Mouse (Mus musculus) liver, embryonic 15.5 days (tissue): ENCODE results near the gene Gm49380. TPM values are rescaled to one million over a fixed set of nuclear protein-coding genes. Genes with fewer than 3 reads are reported as not detected.

Experiments used
- ATAC-seq: fragments of 200-750 bp; cut with Nextera tagmentation; 2 replicates; pipeline ENCODE4 v1.8.0; 2017; ENCODE audit warnings: moderate number of reproducible peaks, mild to moderate bottlenecking, moderate library complexity; ENCODE audit not compliant: insufficient read depth
- H3K27ac ChIP-seq: fragments of 300-500 bp; sonication (generic); replicated peaks from 2 replicates; pipeline ENCODE4 v1.5.1; 2015; ENCODE audit warnings: mild to moderate bottlenecking, inconsistent platforms
- H3K27me3 ChIP-seq: fragments of 300-500 bp; sonication (generic); 2 replicates; pipeline ENCODE4 v1.6.1; 2015; ENCODE audit warnings: mild to moderate bottlenecking, inconsistent platforms
- H3K36me3 ChIP-seq: fragments of 300-500 bp; sonication (generic); replicated peaks from 2 replicates; pipeline ENCODE4 v1.6.1; 2015; ENCODE audit warnings: moderate library complexity, mild to moderate bottlenecking, inconsistent platforms
- H3K4me1 ChIP-seq: fragments of 300-500 bp; sonication (generic); replicated peaks from 2 replicates; pipeline ENCODE4 v1.6.1; 2015; ENCODE audit warnings: inconsistent platforms
- H3K4me2 ChIP-seq: fragments of 300-500 bp; sonication (generic); 2 replicates; pipeline ENCODE4 v1.6.1; 2015; ENCODE audit warnings: moderate library complexity, mild to moderate bottlenecking, inconsistent platforms
- H3K4me3 ChIP-seq: fragments of 300-500 bp; sonication (generic); replicated peaks from 2 replicates; pipeline ENCODE4 v1.5.1; 2015; ENCODE audit warnings: mild to moderate bottlenecking, inconsistent platforms
- H3K9ac ChIP-seq: fragments of 300-500 bp; sonication (generic); 2 replicates; pipeline ENCODE4 v1.6.1; 2015; ENCODE audit warnings: moderate library complexity, mild to moderate bottlenecking, inconsistent platforms
- H3K9me3 ChIP-seq: fragments of 300-500 bp; sonication (generic); replicated peaks from 2 replicates; pipeline ENCODE4 v1.6.1; 2016; ENCODE audit warnings: inconsistent platforms
- WGBS: fragments of 180-500 bp; shearing (Covaris S2); methylation state at CpG from one replicate; pipeline ENCODE4 v1.1.7; 2015; ENCODE audit warnings: mixed read lengths; ENCODE audit not compliant: insufficient replicate concordance; 5-methylcytosine and 5-hydroxymethylcytosine counted together
- polyA plus RNA-seq: library from polyadenylated mRNA; unstranded; fragments of >200 nt; fragmentation: Nextera tagmentation; extraction: Ambion mirVana; gene quantifications from 2 replicates; pipeline ENCODE4 v1.2.1, GENCODE M21; 2015

Gene Gm49380
- polyA plus RNA-seq, 1 experiment from 2014 or later: not detected

DNA sequence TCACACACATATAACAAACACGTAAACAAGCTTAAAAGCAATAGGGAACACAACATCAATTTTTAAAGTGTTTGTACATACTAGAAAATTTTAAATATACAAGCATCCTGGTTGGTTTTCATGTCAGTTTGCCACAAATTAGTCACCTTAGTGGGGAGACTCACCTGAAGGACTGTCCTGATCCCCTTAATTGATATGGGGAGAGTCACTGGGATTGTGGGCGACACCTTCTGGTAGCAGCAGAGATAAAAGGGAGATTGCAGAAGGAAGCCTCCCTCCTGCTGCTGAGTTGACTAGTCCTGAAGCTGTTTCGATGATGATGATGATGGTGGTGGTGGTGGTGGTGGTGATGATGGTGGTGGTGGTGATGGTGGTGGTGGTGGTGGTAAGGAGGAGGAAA lies 60.4 kb downstream of the Gm49380 start:
- Histone ChIP-seq H3K27ac (no peak overlapping the region), H3K4me3 (no peak overlapping the region), H3K4me1 (no peaks in the 10 kb centered on the region), H3K4me2 (no peak overlapping the region), H3K9me3 (no peaks in the 10 kb centered on the region), H3K27me3 (peaks cover 6% of the 10 kb centered on the region), H3K36me3 (no peaks in the 10 kb centered on the region), H3K9ac (no peak overlapping the region)
- WGBS: 48% methylated on average over 3 of the region's 3 CpGs
- no peak for ATAC-seq

DNA sequence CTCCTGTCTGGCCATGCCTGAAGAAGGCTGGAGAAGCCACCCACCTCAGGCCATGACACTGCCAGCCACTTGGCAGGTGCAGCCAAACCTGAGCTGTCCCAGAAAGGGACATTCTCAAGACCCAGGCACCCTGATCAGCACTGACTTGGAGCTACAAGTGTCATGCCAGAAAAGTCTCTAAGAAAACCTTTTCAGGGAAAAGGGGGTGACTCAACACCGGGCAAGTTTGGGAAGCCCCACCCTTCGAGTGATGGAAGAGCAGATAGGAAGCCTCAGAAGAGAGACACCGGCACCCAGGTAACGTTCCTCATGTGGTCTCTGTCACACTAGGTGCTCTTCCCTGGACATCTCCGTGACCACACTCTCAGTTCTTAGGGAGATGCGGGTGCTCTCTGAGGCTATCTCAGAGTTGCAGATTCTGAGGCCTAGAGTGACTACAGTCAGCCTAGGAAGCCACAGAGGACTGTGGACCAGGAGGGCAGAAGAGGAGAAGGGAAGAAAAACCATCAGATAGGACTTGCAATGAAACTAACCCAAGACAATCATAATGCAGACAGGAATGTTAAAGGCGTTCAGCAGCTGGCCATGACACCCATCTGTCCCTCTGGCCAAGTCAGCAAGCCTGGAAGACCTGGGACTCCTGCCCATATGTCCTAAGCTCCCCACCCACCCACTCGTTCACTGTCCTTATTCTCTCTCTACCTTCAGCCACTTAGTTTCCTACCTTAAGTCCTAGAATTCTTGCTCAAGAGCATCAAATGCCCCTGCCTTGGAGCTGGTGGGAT lies 63.7 kb downstream of the Gm49380 start:
- H3K27me3 ChIP-seq: peaks cover 36% of the 10 kb centered on the region
- no peak overlapping the region for H3K4me2 ChIP-seq
- no peaks in the 10 kb centered on the region for H3K9me3 ChIP-seq
- no peak overlapping the region for H3K9ac ChIP-seq
- H3K4me1 ChIP-seq: no peaks in the 10 kb centered on the region
- no peak overlapping the region for H3K4me3 ChIP-seq
- H3K27ac ChIP-seq: no peak overlapping the region
- 36% methylated on average over 8 of the region's 8 CpGs for WGBS
- H3K36me3 ChIP-seq: no peaks in the 10 kb centered on the region
- no peak for ATAC-seq

DNA sequence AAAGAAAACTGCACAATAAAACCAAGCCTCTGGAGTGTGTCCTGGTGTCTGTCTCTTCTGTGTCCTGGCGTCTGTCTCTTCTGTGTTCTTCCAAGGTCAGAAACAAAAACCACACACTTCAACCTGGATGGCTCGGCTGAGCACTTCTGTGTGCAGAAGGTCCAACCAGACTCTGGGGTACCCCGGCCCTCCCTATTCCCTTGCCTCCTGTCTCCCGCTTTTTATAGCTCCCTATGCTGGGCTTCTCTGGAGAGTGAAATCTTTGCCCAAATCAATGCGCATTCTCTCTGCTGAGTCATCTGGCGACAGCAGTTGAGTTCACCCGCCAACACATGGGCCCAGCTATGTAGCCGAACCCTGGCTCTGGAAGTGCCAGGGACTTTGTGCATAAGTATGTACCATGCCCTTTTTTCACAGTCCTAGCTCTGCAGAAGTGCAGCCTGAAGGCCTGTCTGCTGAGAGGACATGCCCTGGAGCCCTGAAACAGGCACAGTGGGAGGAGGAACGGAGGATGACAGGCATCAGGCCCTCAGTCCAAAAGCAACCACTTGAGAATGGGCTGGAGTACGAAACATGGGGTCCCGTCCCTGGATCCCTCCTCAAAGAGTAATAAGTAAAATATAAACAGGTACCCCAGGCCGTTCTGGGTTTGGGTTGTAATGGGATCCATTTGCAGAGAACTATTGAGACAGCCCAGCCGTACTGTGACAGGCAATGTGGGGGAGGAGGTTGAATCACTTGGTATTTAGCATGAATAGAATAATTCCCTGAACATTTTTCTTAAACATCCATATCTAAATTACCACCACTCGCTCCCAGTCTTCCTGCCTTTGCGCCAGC lies 64.5 kb downstream of the Gm49380 start:
- ATAC-seq: no peak
- Histone ChIP-seq H3K4me3 (no peak overlapping the region), H3K4me1 (no peaks in the 10 kb centered on the region), H3K9me3 (no peaks in the 10 kb centered on the region), H3K27ac (no peak overlapping the region), H3K4me2 (no peak overlapping the region), H3K36me3 (no peaks in the 10 kb centered on the region), H3K27me3 (peaks cover 44% of the 10 kb centered on the region), H3K9ac (no peak overlapping the region)
- WGBS: 62% methylated on average over 15 of the region's 15 CpGs

DNA sequence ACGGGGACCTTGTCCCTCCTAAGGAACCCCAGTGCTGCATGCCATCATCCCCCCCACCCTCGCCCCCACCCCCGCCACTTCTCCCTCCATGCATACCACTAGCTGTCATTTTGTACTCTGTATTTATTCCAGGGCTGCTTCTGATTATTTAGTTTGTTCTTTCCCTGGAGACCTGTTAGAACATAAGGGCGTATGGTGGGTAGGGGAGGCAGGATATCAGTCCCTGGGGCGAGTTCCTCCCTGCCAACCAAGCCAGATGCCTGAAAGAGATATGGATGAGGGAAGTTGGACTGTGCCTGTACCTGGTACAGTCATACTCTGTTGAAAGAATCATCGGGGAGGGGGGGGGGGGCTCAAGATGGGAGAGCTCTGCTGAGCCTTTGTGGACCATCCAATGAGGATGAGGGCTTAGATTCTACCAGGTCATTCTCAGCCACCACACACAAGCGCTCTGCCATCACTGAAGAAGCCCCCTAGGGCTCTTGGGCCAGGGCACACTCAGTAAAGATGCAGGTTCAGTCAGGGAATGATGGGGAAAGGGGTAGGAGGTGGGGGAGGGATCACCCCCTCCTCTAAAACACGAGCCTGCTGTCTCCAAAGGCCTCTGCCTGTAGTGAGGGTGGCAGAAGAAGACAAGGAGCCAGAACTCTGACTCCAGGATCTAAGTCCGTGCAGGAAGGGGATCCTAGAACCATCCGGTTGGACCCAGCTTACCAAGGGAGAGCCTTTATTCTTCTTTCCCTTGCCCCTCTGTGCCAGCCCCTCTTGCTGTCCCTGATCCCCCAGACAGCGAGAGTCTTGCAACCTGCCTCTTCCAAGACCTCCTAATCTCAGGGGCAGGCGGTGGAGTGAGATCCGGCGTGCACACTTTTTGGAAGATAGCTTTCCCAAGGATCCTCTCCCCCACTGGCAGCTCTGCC lies 65.5 kb downstream of the Gm49380 start:
- H3K36me3 ChIP-seq: no peaks in the 10 kb centered on the region
- no peaks in the 10 kb centered on the region for H3K4me1 ChIP-seq
- peaks cover 53% of the 10 kb centered on the region for H3K27me3 ChIP-seq
- H3K4me3 ChIP-seq: no peak overlapping the region
- no peak overlapping the region for H3K9ac ChIP-seq
- no peaks in the 10 kb centered on the region for H3K9me3 ChIP-seq
- no peak overlapping the region for H3K4me2 ChIP-seq
- no peak overlapping the region for H3K27ac ChIP-seq
- WGBS: 40% methylated on average over 14 of the region's 14 CpGs
- no peak for ATAC-seq

DNA sequence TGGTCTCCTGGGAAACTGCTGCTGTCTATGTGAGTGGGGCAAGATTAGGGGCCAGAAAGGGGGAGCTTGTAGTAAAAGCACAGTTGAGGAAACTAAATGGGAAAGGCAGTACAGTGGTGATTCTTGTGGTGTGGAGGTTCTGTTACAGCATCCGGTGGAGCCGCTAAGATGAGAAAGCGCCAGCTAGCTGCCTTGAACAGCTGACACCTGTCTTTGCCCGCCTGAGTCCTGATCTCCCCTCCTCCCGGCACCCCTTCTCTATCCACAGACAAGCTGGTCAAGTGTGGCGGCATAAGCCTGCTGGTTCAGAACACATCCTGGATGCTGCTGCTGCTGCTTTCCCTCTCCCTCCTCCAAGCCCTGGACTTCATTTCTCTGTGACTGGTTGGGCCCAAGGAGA lies 66.2 kb downstream of the Gm49380 start:
- Histone ChIP-seq H3K27ac (no peak overlapping the region), H3K4me3 (no peak overlapping the region), H3K4me2 (no peak overlapping the region), H3K36me3 (no peaks in the 10 kb centered on the region), H3K9ac (no peak overlapping the region), H3K4me1 (no peaks in the 10 kb centered on the region), H3K9me3 (no peaks in the 10 kb centered on the region), H3K27me3 (peaks cover 61% of the 10 kb centered on the region)
- no peak for ATAC-seq
- 25% methylated on average over 6 of the region's 6 CpGs for WGBS

DNA sequence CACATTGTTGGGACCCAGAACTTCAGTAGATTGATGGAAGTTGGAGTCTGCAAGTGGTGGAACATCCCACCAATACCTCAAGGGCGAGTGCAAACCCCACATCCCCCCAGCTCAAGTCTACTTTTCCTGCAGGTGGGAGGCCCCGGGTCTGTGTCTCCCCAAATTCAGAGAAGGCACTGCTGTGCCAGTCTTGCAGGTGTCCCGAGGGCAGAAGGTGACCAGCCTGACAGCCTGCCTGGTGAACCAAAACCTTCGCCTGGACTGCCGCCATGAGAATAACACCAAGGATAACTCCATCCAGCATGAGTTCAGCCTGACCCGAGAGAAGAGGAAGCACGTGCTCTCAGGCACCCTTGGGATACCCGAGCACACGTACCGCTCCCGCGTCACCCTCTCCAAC lies 66.9 kb downstream of the Gm49380 start:
- peaks cover 67% of the 10 kb centered on the region for H3K27me3 ChIP-seq
- 70% methylated on average over 12 of the region's 12 CpGs for WGBS

DNA sequence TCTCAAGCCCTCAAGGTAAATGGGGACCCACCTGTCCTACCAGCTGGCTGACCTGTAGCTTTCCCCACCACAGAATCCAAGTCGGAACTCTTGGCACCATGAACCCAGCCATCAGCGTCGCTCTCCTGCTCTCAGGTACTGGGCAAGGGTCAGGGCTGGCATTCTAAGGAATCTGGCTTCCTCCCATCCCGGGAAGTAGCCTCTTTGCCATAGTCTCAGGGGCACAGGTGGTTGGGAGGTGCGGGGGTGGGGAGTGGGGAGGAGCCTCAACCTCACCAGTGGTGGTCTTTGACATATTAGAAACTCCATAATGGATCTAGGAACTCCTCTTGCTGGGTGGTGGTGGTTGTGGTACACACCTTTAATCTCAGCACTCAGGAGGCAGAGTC lies 67.4 kb downstream of the Gm49380 start:
- no peaks in the 10 kb centered on the region for H3K4me1 ChIP-seq
- no peak for ATAC-seq
- 63% methylated on average over 5 of the region's 5 CpGs for WGBS
- H3K4me2 ChIP-seq: no peak overlapping the region
- H3K27ac ChIP-seq: no peak overlapping the region
- H3K36me3 ChIP-seq: no peaks in the 10 kb centered on the region
- H3K9me3 ChIP-seq: no peaks in the 10 kb centered on the region
- no peak overlapping the region for H3K4me3 ChIP-seq
- H3K9ac ChIP-seq: no peak overlapping the region
- peaks cover 72% of the 10 kb centered on the region for H3K27me3 ChIP-seq

More for the DNA sequence above, 66.9 kb downstream of the Gm49380 start:
- ATAC-seq: no peak
- H3K4me1 ChIP-seq: no peaks in the 10 kb centered on the region
- no peak overlapping the region for H3K9ac ChIP-seq
- no peak overlapping the region for H3K4me2 ChIP-seq
- no peak overlapping the region for H3K27ac ChIP-seq
- H3K9me3 ChIP-seq: no peaks in the 10 kb centered on the region
- no peaks in the 10 kb centered on the region for H3K36me3 ChIP-seq
- H3K4me3 ChIP-seq: no peak overlapping the region

DNA sequence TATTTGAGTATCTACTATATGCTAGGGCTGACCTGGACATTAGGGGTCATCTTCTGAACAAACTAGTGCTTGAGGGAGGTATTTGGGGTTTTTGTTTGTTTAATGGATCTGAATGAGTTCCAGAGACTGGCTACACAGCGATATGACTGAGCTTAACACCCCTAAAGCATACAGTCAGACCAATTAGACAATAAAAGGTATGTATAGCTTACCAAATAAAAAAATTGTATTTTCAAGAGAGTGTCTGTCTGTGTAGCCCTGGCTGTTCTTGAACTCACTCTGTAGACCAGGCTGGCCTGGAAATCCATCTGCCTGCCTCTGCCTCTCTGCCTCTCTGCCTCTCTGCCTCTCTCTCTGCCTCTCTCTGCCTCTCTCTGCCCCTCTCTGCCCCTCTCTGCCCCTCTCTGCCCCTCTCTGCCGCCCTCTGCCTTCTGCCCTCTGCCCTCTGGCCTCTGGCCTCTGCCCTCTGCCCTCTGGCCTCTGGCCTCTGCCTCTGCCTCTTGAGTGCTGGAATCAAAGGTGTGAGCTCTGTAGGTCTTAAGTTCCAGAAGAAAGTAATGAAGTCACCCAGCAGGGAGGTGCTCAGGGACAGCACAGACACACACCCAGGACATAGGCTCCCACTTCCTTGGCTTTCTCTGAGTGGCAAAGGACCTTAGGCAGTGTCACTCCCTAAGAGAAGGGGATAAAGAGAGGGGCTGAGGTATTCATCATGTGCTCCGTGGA lies 68.0 kb downstream of the Gm49380 start:
- Histone ChIP-seq H3K9ac (no peak overlapping the region), H3K4me2 (no peak overlapping the region), H3K4me1 (no peaks in the 10 kb centered on the region), H3K27me3 (peaks cover 74% of the 10 kb centered on the region), H3K36me3 (no peaks in the 10 kb centered on the region), H3K27ac (no peak overlapping the region), H3K4me3 (no peak overlapping the region), H3K9me3 (no peaks in the 10 kb centered on the region)
- WGBS: 44% methylated on average over 3 of the region's 3 CpGs
- no peak for ATAC-seq

DNA sequence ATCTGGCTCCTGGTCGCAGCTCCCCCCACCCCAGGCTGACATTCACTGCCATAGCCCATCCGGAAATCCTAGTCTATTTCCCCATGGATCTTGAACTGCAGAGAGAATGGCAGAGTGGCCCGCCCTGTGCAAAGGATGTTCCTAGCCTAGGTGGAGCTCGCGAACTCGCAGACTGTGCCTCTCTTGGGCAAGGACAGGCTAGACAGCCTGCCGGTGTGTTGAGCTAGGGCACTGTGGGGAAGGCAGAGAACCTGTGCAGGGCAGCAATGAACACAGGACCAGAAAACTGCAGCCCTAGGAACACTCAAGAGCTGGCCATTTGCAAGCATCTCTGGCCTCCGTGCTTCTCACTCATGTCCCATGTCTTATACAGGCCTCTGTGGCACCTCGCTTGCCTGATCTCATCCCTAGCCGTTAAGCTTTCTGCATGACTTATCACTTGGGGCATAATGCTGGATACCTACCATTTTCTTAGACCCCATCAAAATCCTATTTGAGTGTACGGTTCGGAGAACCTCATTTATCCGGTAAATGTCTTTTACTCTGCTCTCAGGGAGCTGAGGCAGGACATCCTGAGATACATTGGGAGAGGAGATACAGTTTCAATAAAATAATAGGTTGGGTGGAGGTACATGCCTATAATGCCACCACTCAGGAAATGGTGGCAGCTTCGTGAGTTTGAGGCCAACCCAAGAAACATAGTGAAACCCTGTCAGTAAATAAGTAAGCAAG lies 68.7 kb downstream of the Gm49380 start:
- H3K9me3 ChIP-seq: no peaks in the 10 kb centered on the region
- H3K4me3 ChIP-seq: no peak overlapping the region
- no peak overlapping the region for H3K9ac ChIP-seq
- no peak overlapping the region for H3K27ac ChIP-seq
- WGBS: 37% methylated on average over 14 of the region's 14 CpGs
- no peak for ATAC-seq
- H3K4me1 ChIP-seq: no peaks in the 10 kb centered on the region
- H3K27me3 ChIP-seq: peaks cover 74% of the 10 kb centered on the region
- H3K4me2 ChIP-seq: no peak overlapping the region
- H3K36me3 ChIP-seq: no peaks in the 10 kb centered on the region
